Mouse (Mus musculus) bone marrow, adult 2 months (tissue): ENCODE results near the gene L3mbtl4.

Source experiments
- CTCF ChIP-seq: fragments of 200-500 bp; IDR thresholded peaks from 2 replicates; pipeline ENCODE4 v1.5.1; 2011; ENCODE audit warnings: low read length, control low read depth; ENCODE audit not compliant: control insufficient read depth, insufficient read depth
- POLR2A ChIP-seq: fragments of 200-500 bp; IDR thresholded peaks from 2 replicates; pipeline ENCODE4 v1.6.1; 2011; ENCODE audit warnings: low read depth, mild to moderate bottlenecking, control low read depth, low read length, borderline replicate concordance; ENCODE audit not compliant: control insufficient read depth

- no peak for TF ChIP-seq CTCF
- TF ChIP-seq POLR2A = no peak
Measured at GRCm38 (mm10) chr17:68753112-68753511, 479.5 kb downstream of the L3mbtl4 start.
